ENCODE assay signal across 9 mouse cellular contexts in the genomic region with DNA sequence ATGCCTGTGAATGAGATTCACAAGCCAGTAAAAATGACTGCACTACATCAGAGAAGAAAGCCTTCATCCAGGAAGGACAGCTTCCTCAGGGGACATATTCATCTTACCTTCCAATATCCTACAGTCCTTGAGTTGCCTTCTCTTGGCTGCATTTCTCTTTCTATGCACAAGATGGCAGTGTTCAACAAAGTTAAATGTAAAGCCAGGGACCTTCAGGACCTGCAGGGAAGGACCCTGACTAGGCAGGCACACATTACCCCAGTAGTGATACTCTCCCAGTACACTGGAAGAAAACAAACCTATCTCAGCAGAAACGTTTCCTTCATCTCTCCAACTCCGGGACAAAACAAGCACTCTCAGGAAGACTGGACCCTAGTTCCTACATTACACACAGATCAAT. TPM values are rescaled to one million over a fixed set of nuclear protein-coding genes. Genes with fewer than 3 reads are reported as not detected.
A peak's percentile ranks its signal among the peaks of the same experiment; 100 is the strongest.
DNase-seq lines count a peak whose midpoint lies in the region; ATAC-seq and TF ChIP-seq lines count a peak whose summit lies in the region.
"Had no signal": no experiment of that assay in that cellular context is flagged by ENCODE, and none has a peak within 500 bp of the region (broad histone marks: within the 10 kb centered on the region; RNA-seq: fewer than 3 reads in every experiment).

No protein-coding gene starts in this region.

- no peak for TF ChIP-seq POLR2A in heart, adult 2 months (IDR thresholded peaks at IDR 0.05; ENCODE audit: insufficient read depth, low read depth, low read length)

- no peak overlapping the region for H3K4me3 ChIP-seq in heart, adult 2 months
- H3K4me3 ChIP-seq: limb, embryonic 13.5 days had no signal

- no peak for DNase-seq in heart, adult 2 months
- DNase-seq in heart, postnatal 25 days (ENCODE audit: low spot score): no peak
- DNase-seq in B cell, adult 2 months: peak; percentile 54
- DNase-seq in adrenal gland, postnatal 14 days: peak; percentile 17
- peak; percentile 73 for DNase-seq in kidney, adult 9 months
- DNase-seq in gastrocnemius, postnatal 4 days (ENCODE audit: low spot score in 2 of 2): no peak

- peak; percentile 34; the same call in 1 of the 2 replicates for ATAC-seq in erythroid progenitor cell, adult 5-6 weeks (replicated peaks; ENCODE audit: low FRiP score, poor library complexity, severe bottlenecking)
- peak; percentile 78 for ATAC-seq in megakaryocyte progenitor cell, adult 5-6 weeks (replicated peaks; ENCODE audit: poor library complexity)

- no peaks in the 10 kb centered on the region for H3K27me3 ChIP-seq in heart, adult 2 months (ENCODE audit: control insufficient read depth, insufficient read depth, low read length)
- H3K27me3 ChIP-seq: limb, embryonic 13.5 days had no signal

- H3K36me3 ChIP-seq in heart, adult 2 months (ENCODE audit: control insufficient read depth, insufficient read depth, low read length): no peaks in the 10 kb centered on the region
- H3K36me3 ChIP-seq: limb, embryonic 13.5 days had no signal

- H3K9ac ChIP-seq in heart, adult 2 months (ENCODE audit: low read depth, low read length): no peak overlapping the region
- H3K9ac ChIP-seq: limb, embryonic 13.5 days had no signal

- 6% methylated on average over 2 of the region's 2 CpGs for WGBS in heart, adult 2 months

- H3K27ac ChIP-seq in heart, adult 2 months: no peak overlapping the region
- H3K27ac ChIP-seq: limb, embryonic 13.5 days had no signal

- 0 out of 2 replicates have a peak, but pooled peaks have one; percentile 32 for TF ChIP-seq EP300 in heart, adult 2 months (IDR thresholded peaks at IDR 0.05; ENCODE audit: insufficient read depth, low read depth, low read length)

- intact Hi-C loops in heart, adult 2 months (cut with DNase I): loop anchor here (1.0 to 10.0 kb wide), 3 partner anchors 16 to 947 kb away; no protein-coding TSS in a partner anchor
- intact Hi-C loops in heart, postnatal 25 days (cut with DNase I): loop anchor here (1.0 to 5.0 kb wide), 2 partner anchors 16 to 504 kb away; no protein-coding TSS in a partner anchor

- peaks cover 3% of the 10 kb centered on the region; the same call in 1 of the 2 replicates for H3K4me1 ChIP-seq in heart, adult 2 months (ENCODE audit: control insufficient read depth, insufficient read depth, low read length)
- H3K4me1 ChIP-seq: limb, embryonic 13.5 days had no signal

- no peaks in the 10 kb centered on the region for H3K79me2 ChIP-seq in heart, adult 2 months (replicated peaks; ENCODE audit: control insufficient read depth, insufficient read depth, low read length)

- TF ChIP-seq CTCF in heart, adult 2 months (IDR thresholded peaks at IDR 0.05): peak; percentile 87

RNA-seq across cellular contexts. Expression of a gene that starts 38.4 kb away (rescaled TPM):
- 10 to 100 TPM; 35.6 to 36.4 TPM for total RNA-seq in heart, adult 2 months (2021)
- polyA plus RNA-seq in heart, adult 2 months (2012; rRNA removed): 26.6 and 30.8 TPM in 2 replicates
- total RNA-seq in heart, postnatal 25 days (2021): 10 to 100 TPM; 37.7 TPM
- 57.1 and 58.6 TPM in 2 replicates for total RNA-seq in adrenal gland, postnatal 14 days (2021)
- total RNA-seq in erythroid progenitor cell, adult 5-6 weeks (2015; ENCODE audit: low replicate concordance): 109 and 112 TPM in 2 replicates
- 92.1 and 145 TPM in 2 replicates for total RNA-seq in erythroid progenitor cell, adult 5-6 weeks (2017; ENCODE audit: low replicate concordance)
- 37.1 and 39.7 TPM in 2 replicates for total RNA-seq in megakaryocyte progenitor cell, adult 5-6 weeks (2015)
- total RNA-seq in megakaryocyte progenitor cell, adult 5-6 weeks (2017): 37.0 and 52.3 TPM in 2 replicates
- total RNA-seq in gastrocnemius, postnatal 4 days (2021): 10 to 100 TPM; 30.8 to 37.3 TPM

Comparison
In these comparisons a context has a peak if more than half of its experiments do, and no peak if none do; other contexts are left out.
1. DNase-seq: peak in B cell, adult 2 months (2 of 2), adrenal gland, postnatal 14 days (single experiment) and kidney, adult 9 months (single experiment); none in heart, adult 2 months (0 of 2), heart, postnatal 25 days (single experiment) and gastrocnemius, postnatal 4 days (0 of 2).